Mouse (Mus musculus) C2C12 (cell line): ENCODE data around the gene Itpkb.

Source experiments
- CEBPB ChIP-seq: IDR thresholded peaks from one replicate; pipeline ENCODE4 v1.6.1; 2011; ENCODE audit warnings: low read depth, mild to moderate bottlenecking, control low read depth, moderate library complexity
- CTCF ChIP-seq: IDR thresholded peaks from one replicate; pipeline ENCODE4 v1.5.1; 2011; ENCODE audit not compliant: control insufficient read depth, insufficient read depth, insufficient read length
- MAX ChIP-seq: IDR thresholded peaks from one replicate; pipeline ENCODE4 v1.6.1; 2011; ENCODE audit warnings: mild to moderate bottlenecking, control low read depth
- MYOD1 ChIP-seq: IDR thresholded peaks from one replicate; pipeline ENCODE4 v1.6.1; 2011; ENCODE audit warnings: low read depth; ENCODE audit not compliant: control insufficient read depth, insufficient read length
- MYOG ChIP-seq: IDR thresholded peaks from one replicate; pipeline ENCODE4 v1.6.1; 2011; ENCODE audit not compliant: control insufficient read depth, insufficient read length; ENCODE audit errors: extremely low read depth
- USF1 ChIP-seq: IDR thresholded peaks from one replicate; pipeline ENCODE4 v1.6.1; 2011; ENCODE audit warnings: low read depth, mild to moderate bottlenecking, control low read depth, moderate library complexity

DNA sequence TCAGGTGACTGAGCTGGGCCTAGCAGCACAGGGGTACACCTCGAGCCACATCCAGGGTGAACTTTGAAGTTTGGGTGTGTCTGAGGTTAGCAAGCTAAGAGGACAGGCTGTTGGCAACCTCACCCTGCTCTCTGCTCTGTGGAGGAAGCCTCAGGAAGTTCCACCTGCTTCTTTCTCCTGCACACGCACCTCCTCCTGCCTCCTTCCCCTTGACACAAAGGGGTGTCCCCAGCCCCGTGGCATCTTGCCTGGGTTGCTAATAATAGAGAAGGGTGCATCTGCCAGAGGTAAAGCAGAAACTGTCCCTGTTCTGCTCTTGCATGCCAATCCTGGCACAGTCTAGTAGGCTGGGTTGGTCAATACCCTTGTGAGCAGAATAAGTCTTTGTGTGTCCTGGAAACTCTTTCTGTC, 60.0 kb downstream of the Itpkb start:
- TF ChIP-seq CTCF (no peak), MAX (no peak), MYOG (no peak), USF1 (no peak), CEBPB (no peak), MYOD1 (no peak)
